Mouse (Mus musculus): ENCODE measurements around the gene Cpa1. TPM values are rescaled to one million over a fixed set of nuclear protein-coding genes. Genes with fewer than 3 reads are reported as not detected.

Cpa1 gene
- total and polyA plus RNA-seq, 3 experiments: not detected

DNA sequence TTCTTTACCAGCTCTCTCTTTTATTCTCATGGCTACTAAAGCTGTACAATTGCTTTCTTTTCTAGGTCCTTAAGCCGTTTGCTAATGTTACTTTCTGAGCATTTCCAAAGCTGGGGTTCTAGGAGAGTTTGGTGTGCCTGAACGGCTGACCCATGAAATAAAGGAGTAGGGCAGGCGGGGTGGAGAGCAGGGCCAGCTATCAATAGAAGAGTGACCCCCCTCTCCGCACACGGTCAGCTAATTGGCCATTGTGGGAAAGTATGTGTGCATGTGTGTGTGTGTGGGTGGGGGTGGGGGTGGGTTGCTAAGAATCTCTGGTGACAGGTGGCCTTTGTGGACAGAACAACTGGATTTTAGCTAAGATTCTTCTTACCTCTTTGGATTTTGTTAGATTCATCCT is 27.8 kb upstream of the Cpa1 start:
- TF ChIP-seq ETS1 (IDR thresholded peaks at IDR 0.05; ENCODE audit: low read depth, low read length): no peak
- no peak for TF ChIP-seq RAD21 (IDR thresholded peaks at IDR 0.05; ENCODE audit: low read depth, low read length)
- TF ChIP-seq POLR2A (IDR thresholded peaks at IDR 0.05; ENCODE audit: control insufficient read depth in 1 of 2, insufficient read depth in 1 of 2, low read depth in 1 of 2, low read length in 2 of 2, poor library complexity in 1 of 2): no peak
- no peak for TF ChIP-seq MAZ (IDR thresholded peaks at IDR 0.05; ENCODE audit: low read depth, low read length)
- no peak for TF ChIP-seq TBP (IDR thresholded peaks at IDR 0.05; ENCODE audit: low read depth, low read length)
- no peak for TF ChIP-seq POLR2AphosphoS5 (IDR thresholded peaks at IDR 0.05; ENCODE audit: borderline replicate concordance, low read depth, low read length)
- TF ChIP-seq RCOR1 (IDR thresholded peaks at IDR 0.05; ENCODE audit: low read depth, low read length): no peak
- no peak for TF ChIP-seq NRF1 (IDR thresholded peaks at IDR 0.05; ENCODE audit: insufficient read depth, low read depth, low read length, poor library complexity, severe bottlenecking)
- TF ChIP-seq USF1 (IDR thresholded peaks at IDR 0.05; ENCODE audit: low read depth, low read length): no peak
- no peak for TF ChIP-seq MEF2A (IDR thresholded peaks at IDR 0.05; ENCODE audit: extremely low read depth, insufficient replicate concordance, low read depth, low read length, poor library complexity, severe bottlenecking)
- DNase-seq (ENCODE audit: low read depth, low spot score): no peak
- Histone ChIP-seq H3K36me3 (ENCODE audit: control insufficient read depth in 1 of 2, insufficient read depth in 2 of 2, low read length in 2 of 2) (no peaks in the 10 kb centered on the region), H3K27ac (ENCODE audit: control insufficient read depth, low read depth, low read length) (no peak overlapping the region), H3K4me3 (ENCODE audit: control insufficient read depth in 1 of 2, insufficient read depth in 1 of 2, low read depth in 2 of 2, low read length in 2 of 2) (no peak overlapping the region), H3K27me3 (ENCODE audit: control insufficient read depth in 1 of 2, insufficient read depth in 2 of 2, low read length in 2 of 2) (peaks cover 2 to 19% of the 10 kb centered on the region in 2 experiments; a peak in 3 of 4 replicates), H3K79me2 (ENCODE audit: control insufficient read depth, insufficient read depth, low read length, poor library complexity) (no peaks in the 10 kb centered on the region), H3K9ac (ENCODE audit: control insufficient read depth, low read depth, low read length, poor library complexity, severe bottlenecking) (no peak overlapping the region), H3K4me1 (ENCODE audit: control insufficient read depth in 1 of 2, insufficient read depth in 2 of 2, low read length in 2 of 2) (no peaks in the 10 kb centered on the region), H3K9me3 (replicated peaks; ENCODE audit: insufficient read depth, low read length) (no peaks in the 10 kb centered on the region)

DNA sequence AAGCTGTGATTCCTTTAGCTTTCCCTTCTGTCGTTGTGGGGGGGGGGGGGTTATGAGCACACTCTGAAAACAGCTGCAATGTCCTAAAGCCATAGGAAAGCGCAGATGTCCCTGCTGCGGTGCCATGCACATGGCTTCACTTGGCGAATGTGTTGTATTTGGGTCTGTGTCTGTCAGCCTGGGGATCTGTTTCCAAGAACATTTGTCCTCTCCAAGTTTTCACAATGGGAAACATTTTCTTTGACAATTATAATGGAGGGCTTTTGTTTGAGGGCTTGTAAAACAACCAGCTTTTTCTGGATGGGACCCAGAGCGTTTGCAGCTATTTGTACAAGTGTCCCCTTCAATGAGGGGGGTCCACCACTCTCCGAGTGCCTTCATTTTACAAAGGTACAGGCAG is 24.8 kb upstream of the Cpa1 start:
- no peak for DNase-seq (ENCODE audit: low read depth, low spot score)
- Histone ChIP-seq H3K27ac (ENCODE audit: control insufficient read depth, low read depth, low read length) (no peak overlapping the region), H3K4me1 (ENCODE audit: control insufficient read depth in 1 of 2, insufficient read depth in 2 of 2, low read length in 2 of 2) (peaks cover 0 to 4% of the 10 kb centered on the region in 2 experiments; a peak in 1 of 4 replicates), H3K9me3 (replicated peaks; ENCODE audit: insufficient read depth, low read length) (no peaks in the 10 kb centered on the region), H3K36me3 (ENCODE audit: control insufficient read depth in 1 of 2, insufficient read depth in 2 of 2, low read length in 2 of 2) (0 out of 4 replicates have a peak, but pooled peaks cover 0 to 2% of the 10 kb centered on the region in 2 experiments), H3K9ac (ENCODE audit: control insufficient read depth, low read depth, low read length, poor library complexity, severe bottlenecking) (no peak overlapping the region), H3K79me2 (ENCODE audit: control insufficient read depth, insufficient read depth, low read length, poor library complexity) (no peaks in the 10 kb centered on the region), H3K4me3 (ENCODE audit: control insufficient read depth in 1 of 2, insufficient read depth in 1 of 2, low read depth in 2 of 2, low read length in 2 of 2) (no peak overlapping the region), H3K27me3 (ENCODE audit: control insufficient read depth in 1 of 2, insufficient read depth in 2 of 2, low read length in 2 of 2) (peaks cover 0 to 5% of the 10 kb centered on the region in 2 experiments; a peak in 2 of 4 replicates)
- TF ChIP-seq ZMIZ1 (IDR thresholded peaks at IDR 0.05; ENCODE audit: low read depth, low read length) (no peak), SMC3 (IDR thresholded peaks at IDR 0.05; ENCODE audit: low read depth, low read length) (no peak), MXI1 (IDR thresholded peaks at IDR 0.05; ENCODE audit: low read depth, low read length) (no peak), MYB (IDR thresholded peaks at IDR 0.05; ENCODE audit: low read depth, low read length) (no peak), NRF1 (IDR thresholded peaks at IDR 0.05; ENCODE audit: insufficient read depth, low read depth, low read length, poor library complexity, severe bottlenecking) (no peak), KAT2A (conservative IDR thresholded peaks at IDR 0.05; ENCODE audit: low read depth, low read length) (no peak), GABPA (IDR thresholded peaks at IDR 0.05; ENCODE audit: low read depth, low read length) (no peak), RCOR1 (IDR thresholded peaks at IDR 0.05; ENCODE audit: low read depth, low read length) (no peak), CHD1 (IDR thresholded peaks at IDR 0.05; ENCODE audit: low read depth, low read length) (no peak), GATA1 (IDR thresholded peaks at IDR 0.05; ENCODE audit: low read depth, low read length) (no peak)
